Mouse (Mus musculus) stomach, postnatal 0 days (tissue): ENCODE results near the gene Slc5a6. TPM values are rescaled to one million over a fixed set of nuclear protein-coding genes. Genes with fewer than 3 reads are reported as not detected.

Source experiments
- ATAC-seq: fragments of 200-750 bp; cut with Nextera tagmentation; 2 replicates; pipeline ENCODE4 v1.8.0; 2017; ENCODE audit not compliant: low FRiP score, low TSS enrichment
- DNase-seq: peaks from one replicate; pipeline ENCODE4 v3.0.0-alpha.2; 2016; ENCODE audit warnings: low spot score
- H3K27ac ChIP-seq: fragments of 300-500 bp; sonication (generic); replicated peaks from 2 replicates; pipeline ENCODE4 v1.5.1; 2014; ENCODE audit warnings: mild to moderate bottlenecking, control low read depth
- H3K27me3 ChIP-seq: fragments of 300-500 bp; sonication (generic); 2 replicates; pipeline ENCODE4 v1.6.1; 2014; ENCODE audit warnings: low read length; ENCODE audit not compliant: control insufficient read depth, insufficient read depth
- H3K36me3 ChIP-seq: fragments of 300-500 bp; sonication (generic); 2 replicates; pipeline ENCODE4 v1.6.1; 2014; ENCODE audit warnings: low read length, mixed read lengths; ENCODE audit not compliant: control insufficient read depth, insufficient read depth
- H3K4me1 ChIP-seq: fragments of 300-500 bp; sonication (generic); replicated peaks from 2 replicates; pipeline ENCODE4 v1.6.1; 2014; ENCODE audit warnings: antibody characterized with exemption; ENCODE audit not compliant: control insufficient read depth, insufficient read depth
- H3K4me2 ChIP-seq: fragments of 300-500 bp; sonication (generic); replicated peaks from 2 replicates; pipeline ENCODE4 v1.6.1; 2014; ENCODE audit warnings: low read depth, mild to moderate bottlenecking, control low read depth, moderate library complexity
- H3K4me3 ChIP-seq: fragments of 300-500 bp; sonication (generic); 2 replicates; pipeline ENCODE4 v1.5.1; 2014; ENCODE audit warnings: low read depth, low read length, control low read depth
- H3K9ac ChIP-seq: fragments of 300-500 bp; sonication (generic); 2 replicates; pipeline ENCODE4 v1.6.1; 2014; ENCODE audit warnings: mild to moderate bottlenecking, low read length, control low read depth, mixed read lengths
- H3K9me3 ChIP-seq: fragments of 300-500 bp; sonication (generic); 2 replicates; pipeline ENCODE4 v1.6.1; 2016; ENCODE audit warnings: low read length; ENCODE audit not compliant: control insufficient read depth
- CTCF ChIP-seq: IDR thresholded peaks from 2 replicates; pipeline ENCODE4 v1.5.1; 2016; ENCODE audit warnings: antibody characterized with exemption, low read depth, mild to moderate bottlenecking, moderate library complexity
- EP300 ChIP-seq: optimal IDR thresholded peaks from 2 replicates; pipeline ENCODE3; 2016; ENCODE audit warnings: antibody characterized with exemption
- WGBS: fragments of 180-500 bp; shearing (Covaris S2); extraction: QIAGEN DNeasy Blood & Tissue Kit; methylation state at CpG from one replicate; pipeline ENCODE4 v1.1.7; 2014; 5-methylcytosine and 5-hydroxymethylcytosine counted together
- polyA plus RNA-seq: library from polyadenylated mRNA; unstranded; fragments of >200 nt; fragmentation: Nextera tagmentation; extraction: Ambion mirVana; gene quantifications from 2 replicates; pipeline ENCODE4 v1.2.1, GENCODE M21; 2015

Slc5a6 gene
- polyA plus RNA-seq, 1 experiment from 2014 or later, result 4.2 TPM

DNA sequence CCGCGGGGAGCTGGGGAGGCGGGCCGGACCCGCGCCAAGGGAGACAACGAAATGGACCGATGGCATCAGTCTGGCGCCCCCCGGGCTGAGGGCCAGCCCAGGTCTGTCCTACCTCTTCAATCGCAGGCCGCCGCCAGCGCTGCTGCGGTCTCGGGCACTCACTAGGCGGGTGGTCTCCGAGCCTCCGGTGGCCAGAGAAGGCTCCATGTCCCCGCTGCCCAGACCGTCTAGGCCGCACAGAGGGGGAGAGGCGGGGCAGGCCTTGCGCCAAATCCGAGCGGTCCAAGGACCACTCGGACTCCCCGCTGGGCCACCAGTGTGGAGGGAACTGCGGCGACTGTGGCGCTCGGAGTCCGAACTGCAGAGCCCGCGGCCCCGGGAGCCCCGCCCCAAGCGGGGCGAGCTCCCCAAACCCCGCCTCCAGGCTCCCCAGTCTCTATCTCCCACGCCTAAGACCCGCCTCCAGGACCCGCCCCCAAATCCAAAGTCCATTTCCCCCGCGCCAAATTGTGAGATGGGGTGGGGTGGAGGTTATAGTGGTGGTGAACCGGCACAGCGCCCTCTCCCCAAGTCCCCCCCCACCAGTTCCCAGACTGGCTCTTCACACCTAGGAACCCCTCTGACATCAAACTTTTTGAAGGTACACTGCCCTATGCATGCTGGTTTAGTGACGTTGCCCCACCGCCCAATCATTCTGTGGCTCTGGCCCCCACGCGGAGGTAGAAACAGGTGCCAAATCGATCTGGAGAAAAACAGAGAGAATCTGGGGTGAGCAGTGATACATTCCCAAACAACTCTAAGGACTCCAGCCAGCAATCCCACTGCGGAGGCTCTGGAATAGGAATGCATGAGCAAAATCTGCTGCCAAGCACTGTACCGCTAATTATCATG is 44.7 kb upstream of the Slc5a6 start:
- no peak for TF ChIP-seq EP300
- TF ChIP-seq CTCF, result no peak
- Histone ChIP-seq H3K36me3 (no peaks in the 10 kb centered on the region), H3K9me3 (no peaks in the 10 kb centered on the region), H3K4me2 (peak overlapping the region; percentile 60), H3K4me1 (peaks cover 4% of the 10 kb centered on the region), H3K4me3 (peak overlapping the region; percentile 42), H3K27me3 (peaks cover 31% of the 10 kb centered on the region), H3K27ac (no peak overlapping the region), H3K9ac (peak overlapping the region; percentile 18; the same call in 1 of the 2 replicates)
- ATAC-seq (peak; percentile 65), DNase-seq (peak; percentile 63)
- WGBS, result 1% methylated on average over 50 of the region's 54 CpGs

DNA sequence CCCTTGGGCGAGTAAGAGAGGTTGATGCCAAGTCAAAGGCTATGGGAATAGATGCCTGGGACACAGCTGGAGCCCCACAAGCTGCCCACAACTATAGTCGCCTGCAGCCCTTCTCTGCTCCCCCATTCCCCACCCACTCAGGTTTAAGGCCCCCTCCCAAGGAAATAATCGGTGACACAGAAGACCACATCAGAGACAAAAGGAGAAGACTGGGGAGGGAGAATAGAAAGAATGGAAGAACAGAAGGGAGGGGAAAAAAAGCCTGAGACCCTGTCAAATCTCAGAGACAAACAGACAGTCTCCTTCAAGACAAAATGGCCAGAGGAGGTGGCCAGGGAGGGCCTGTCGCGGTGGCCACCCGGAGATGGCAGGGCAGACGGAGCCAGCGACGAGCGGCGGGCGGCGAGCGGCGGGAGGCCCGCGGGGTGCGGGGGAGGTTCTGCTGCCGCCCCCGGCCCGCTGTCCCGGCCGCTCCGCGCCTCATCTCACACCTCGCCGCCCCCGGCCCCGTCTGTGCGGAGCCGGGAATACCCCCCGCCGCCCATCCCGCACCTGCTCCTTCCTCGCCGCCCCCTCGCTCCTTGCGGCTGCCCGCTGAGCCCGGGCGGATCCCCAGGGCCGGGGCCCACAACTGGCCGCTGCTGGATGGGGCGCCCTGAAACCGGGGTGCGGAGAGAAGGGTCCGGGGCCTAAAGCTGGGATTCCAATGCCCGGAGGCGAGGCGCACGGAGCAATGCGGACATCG is 43.7 kb upstream of the Slc5a6 start:
- DNase-seq (no peak), ATAC-seq (no peak)
- no peaks in the 10 kb centered on the region for H3K36me3 ChIP-seq
- H3K4me3 ChIP-seq, result peak overlapping the region; percentile 42
- H3K9me3 ChIP-seq, result no peaks in the 10 kb centered on the region
- whole genome bisulfite sequencing, result 5% methylated on average over 33 of the region's 53 CpGs
- TF ChIP-seq EP300 (no peak), CTCF (no peak)
- no peak overlapping the region for H3K27ac ChIP-seq
- peak overlapping the region; percentile 18; the same call in 1 of the 2 replicates for H3K9ac ChIP-seq
- peaks cover 31% of the 10 kb centered on the region for H3K27me3 ChIP-seq
- peak overlapping the region; percentile 60 for H3K4me2 ChIP-seq
- H3K4me1 ChIP-seq, result peaks cover 4% of the 10 kb centered on the region

DNA sequence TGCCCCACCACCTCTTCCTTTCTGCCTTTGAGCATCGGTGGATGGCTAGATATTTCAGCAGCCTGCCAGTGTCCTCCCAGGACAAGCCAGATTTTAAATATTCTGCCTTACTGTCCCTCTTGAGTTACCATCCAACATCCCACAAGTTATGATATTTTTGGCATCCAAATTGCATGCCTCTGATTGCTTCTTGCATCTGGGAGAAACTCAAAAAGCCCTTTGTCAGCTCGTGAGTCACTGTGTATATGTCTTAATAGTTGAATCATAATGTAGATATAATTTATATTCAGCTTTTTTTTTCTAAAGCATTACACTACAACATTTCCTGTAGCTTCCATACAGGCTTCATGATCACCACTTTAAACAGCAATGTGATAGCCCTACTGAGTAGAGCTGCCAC is 38.4 kb upstream of the Slc5a6 start:
- Histone ChIP-seq H3K4me2 (no peak overlapping the region), H3K36me3 (no peaks in the 10 kb centered on the region), H3K27ac (no peak overlapping the region), H3K9me3 (no peaks in the 10 kb centered on the region), H3K9ac (no peak overlapping the region), H3K4me3 (no peak overlapping the region), H3K4me1 (no peaks in the 10 kb centered on the region), H3K27me3 (peaks cover 8% of the 10 kb centered on the region)
- WGBS, result 54% methylated on average over 2 of the region's 2 CpGs
- no peak for DNase-seq
- no peak for ATAC-seq
- TF ChIP-seq CTCF (no peak), EP300 (no peak)

DNA sequence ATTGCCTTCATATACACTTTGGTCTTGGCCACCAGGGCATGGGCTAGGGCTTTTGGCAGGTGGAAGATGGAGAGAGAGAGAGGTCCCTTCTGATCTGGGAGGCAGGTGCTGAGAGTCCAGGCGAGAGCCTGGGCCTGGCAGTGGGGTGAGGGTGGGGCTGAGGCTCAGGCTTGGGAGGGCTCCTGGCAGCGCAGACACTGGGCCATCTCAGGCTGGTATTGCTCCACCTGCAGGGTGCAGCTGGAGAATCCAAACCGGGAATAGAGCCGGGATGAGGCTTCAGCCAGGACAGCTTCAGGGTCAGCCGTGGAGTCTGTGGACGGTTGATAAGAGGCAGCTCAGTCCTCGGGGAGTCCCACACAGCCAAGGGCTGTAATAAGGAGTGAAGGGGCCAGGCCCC is 37.9 kb upstream of the Slc5a6 start:
- no peak overlapping the region for H3K4me2 ChIP-seq
- no peak overlapping the region for H3K9ac ChIP-seq
- no peak overlapping the region for H3K4me3 ChIP-seq
- DNase-seq (no peak), ATAC-seq (no peak)
- no peaks in the 10 kb centered on the region for H3K4me1 ChIP-seq
- H3K9me3 ChIP-seq, result no peaks in the 10 kb centered on the region
- H3K27ac ChIP-seq, result no peak overlapping the region
- peak; percentile 8; the same call in 1 of the 2 replicates for TF ChIP-seq CTCF
- TF ChIP-seq EP300, result no peak
- 25% methylated on average over 7 of the region's 7 CpGs for WGBS
- peaks cover 8% of the 10 kb centered on the region for H3K27me3 ChIP-seq
- no peaks in the 10 kb centered on the region for H3K36me3 ChIP-seq

DNA sequence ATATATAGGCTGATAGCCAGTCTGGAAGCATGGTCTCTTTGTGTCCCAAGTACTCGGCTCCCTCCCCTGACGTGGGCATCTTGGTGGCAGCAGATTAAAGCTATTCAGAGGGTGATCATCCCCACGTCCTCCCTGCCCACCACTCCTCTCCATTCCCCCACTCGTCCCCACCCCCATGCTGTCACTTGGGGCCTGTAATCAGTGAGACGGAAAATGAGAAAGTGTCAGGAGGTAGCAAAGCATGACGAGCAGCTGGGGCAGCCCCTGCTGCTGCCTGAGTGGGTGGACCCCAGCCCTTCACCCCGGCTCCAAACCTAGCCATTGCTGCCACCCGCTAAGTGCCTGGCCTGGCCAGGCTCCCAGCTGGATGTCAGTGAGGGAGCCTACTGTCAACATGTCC is 35.2 kb upstream of the Slc5a6 start:
- H3K27me3 ChIP-seq, result peaks cover 5% of the 10 kb centered on the region; the same call in 1 of the 2 replicates
- H3K27ac ChIP-seq, result no peak overlapping the region
- H3K9me3 ChIP-seq, result no peaks in the 10 kb centered on the region
- no peak overlapping the region for H3K4me3 ChIP-seq
- H3K36me3 ChIP-seq, result no peaks in the 10 kb centered on the region; the same call in 1 of the 2 replicates
- WGBS, result 32% methylated on average over 8 of the region's 8 CpGs
- no peak overlapping the region for H3K4me2 ChIP-seq
- ATAC-seq (0 out of 2 replicates have a peak, but pooled peaks have one; percentile 9), DNase-seq (no peak)
- no peak for TF ChIP-seq CTCF
- TF ChIP-seq EP300, result no peak
- no peaks in the 10 kb centered on the region for H3K4me1 ChIP-seq
- H3K9ac ChIP-seq, result no peak overlapping the region
